Mouse (Mus musculus) neural tube, embryonic 10.5 days (tissue): ENCODE measurements around the gene Inip.

ENCODE experiments used
- DNase-seq: peaks from one replicate; pipeline ENCODE4 v3.0.0-alpha.2; 2017; ENCODE audit warnings: low spot score; ENCODE audit errors: extremely low spot score

The Inip gene

GRCm38 (mm10) chr4:59777828-59778227, 23.6 kb downstream of the Inip start:
- DNase-seq, result no peak

DNA sequence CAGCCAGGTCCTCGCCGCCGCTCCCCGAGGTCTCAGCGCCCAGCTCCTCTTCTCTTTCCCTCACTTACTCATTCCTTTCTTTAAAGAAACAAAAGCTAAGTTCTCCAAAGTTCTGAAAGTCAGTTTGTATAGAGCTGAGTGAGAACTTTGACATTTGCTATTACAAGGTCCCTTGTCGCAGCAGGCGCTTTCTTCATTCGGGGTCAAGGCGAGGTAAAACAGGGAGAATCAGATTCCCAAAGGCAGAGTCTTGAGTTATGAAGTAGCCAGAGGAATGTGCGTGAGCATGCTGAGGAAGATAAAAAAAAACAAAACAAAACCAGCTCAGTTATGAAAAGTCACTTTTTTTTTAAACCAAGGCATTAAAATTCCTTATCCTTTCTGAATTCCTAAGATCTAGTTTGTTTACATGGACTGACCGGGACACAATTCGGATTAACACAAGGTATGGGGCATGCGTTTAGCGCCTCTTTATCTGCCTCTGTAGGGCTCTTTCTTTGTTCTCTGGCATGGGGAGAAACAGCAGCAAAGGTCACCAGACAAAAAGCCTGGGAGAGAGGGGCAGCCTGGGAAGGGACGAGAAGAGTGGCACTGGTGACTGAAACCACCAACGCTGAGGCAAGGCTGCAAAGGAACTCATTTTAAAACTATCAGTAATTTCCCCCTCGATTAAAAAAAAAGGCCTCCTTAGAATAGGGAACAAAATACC, 29.1 kb downstream of the Inip start:
- no peak for DNase-seq

DNA sequence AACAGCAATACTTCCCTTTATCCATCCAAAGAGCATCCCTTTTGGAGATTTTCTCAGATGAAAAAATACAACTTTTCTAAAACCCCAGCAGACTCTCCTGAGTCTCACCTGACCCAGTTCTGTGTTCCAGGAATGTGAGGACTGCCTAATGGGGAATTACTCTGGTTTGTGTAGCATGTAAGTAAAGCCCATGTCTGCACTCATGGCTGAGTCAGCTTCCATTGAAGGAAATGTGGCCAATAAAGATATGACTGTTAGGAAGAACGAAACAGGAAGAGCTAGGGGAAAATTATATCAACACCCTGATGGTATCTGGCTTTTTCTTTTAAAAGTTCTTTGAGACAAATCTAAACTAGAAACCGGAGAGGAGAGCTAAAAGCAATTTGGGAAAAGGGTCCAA, 33.7 kb downstream of the Inip start:
- no peak for DNase-seq

- DNase-seq, result no peak
Measured at GRCm38 (mm10) chr4:59765385-59766005, 35.9 kb downstream of the Inip start.

DNA sequence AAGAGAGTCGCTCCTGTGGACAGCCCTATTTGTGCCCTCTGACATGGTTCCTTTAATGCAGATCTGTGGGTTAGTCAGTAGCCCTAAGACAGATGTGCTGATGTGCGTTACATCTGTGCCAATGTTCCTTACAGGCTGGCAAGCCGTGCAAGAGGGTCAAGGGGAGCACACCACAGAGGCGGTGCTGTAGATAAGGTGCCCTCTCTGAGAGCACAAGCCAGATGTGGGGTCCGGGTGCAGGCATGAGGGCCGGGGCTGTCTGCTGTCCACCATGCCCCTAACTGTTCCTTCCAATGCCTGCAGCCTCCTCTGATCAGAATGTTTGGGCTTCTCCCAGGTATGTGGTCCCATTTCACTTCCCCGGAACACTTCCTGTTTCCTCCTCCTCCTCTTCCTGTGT, 36.4 kb downstream of the Inip start:
- DNase-seq, result no peak

DNA sequence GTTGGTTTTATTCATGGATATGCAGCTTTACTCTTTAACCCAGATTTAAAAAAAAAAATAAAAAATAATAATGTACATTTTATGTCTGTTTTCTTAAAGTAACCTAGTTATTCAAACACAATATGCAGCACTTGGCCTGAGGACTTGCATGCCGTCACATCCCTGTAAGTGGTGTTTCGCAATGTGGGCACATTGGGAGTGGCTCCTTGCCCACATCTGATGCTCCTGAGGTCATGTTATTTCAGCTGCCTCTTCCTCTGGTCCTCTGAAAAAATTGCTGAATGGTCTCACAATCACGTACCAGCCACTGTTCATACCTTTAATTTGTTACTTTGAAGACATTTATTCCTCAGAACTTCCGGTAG, 40.0 kb downstream of the Inip start:
- no peak for DNase-seq

- no peak for DNase-seq
Measured at GRCm38 (mm10) chr4:59760636-59761364, 40.6 kb downstream of the Inip start.

DNA sequence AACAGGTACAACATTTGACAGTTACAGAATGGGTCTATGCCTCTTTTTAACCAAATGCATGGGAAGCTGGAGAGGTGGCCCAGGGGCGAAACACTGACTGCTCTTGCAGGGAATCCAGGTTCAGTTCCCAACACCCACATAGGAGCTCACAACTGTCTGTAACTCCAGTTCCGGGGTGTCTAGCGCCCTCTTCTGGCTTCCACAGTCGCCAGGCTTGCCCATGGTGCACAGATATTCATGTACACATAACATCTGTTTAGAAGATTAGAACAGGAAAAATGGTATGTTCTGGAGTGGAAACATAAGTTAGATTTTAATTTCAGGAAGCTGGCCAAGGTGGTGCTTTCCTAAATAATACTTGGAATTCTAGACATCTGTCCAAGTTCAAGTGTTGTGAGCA, 41.4 kb downstream of the Inip start:
- no peak for DNase-seq

- DNase-seq, result no peak
Measured at GRCm38 (mm10) chr4:59757452-59758435, 43.6 kb downstream of the Inip start.

DNA sequence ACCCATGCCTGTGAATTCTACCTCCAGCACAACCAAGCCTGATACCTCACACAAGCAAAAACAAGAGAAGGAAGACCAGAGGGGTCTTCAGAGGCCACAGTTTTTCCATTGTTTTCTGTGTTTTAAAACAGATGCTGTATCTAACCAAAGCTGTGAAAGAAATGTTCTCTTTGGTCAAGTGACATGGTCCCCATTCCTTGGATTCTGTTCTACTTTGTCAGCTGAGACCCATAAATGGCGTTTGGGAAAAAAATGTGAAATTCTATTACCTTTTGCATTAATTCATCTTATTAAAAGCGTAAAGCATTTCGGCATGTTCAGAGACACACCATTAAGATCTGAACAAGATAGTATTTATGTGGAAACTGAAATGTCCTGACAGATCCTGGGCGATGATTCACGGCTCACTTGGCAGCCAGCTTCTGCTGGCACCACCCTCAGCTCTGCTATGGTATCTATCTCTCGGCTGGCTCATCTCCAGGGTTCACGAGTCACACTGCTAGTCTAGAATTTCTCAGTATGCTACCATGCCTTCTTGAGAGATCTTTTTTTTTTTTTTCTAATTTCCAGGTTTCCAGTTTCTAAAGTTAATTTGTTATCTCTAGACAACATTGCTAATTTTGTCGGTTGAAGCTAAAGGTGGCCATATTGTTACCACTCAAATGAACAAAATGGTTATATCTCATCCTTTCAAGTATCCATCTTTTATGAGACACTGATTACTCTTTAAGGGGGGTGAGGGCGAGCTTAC, 44.9 kb downstream of the Inip start:
- DNase-seq, result no peak

DNA sequence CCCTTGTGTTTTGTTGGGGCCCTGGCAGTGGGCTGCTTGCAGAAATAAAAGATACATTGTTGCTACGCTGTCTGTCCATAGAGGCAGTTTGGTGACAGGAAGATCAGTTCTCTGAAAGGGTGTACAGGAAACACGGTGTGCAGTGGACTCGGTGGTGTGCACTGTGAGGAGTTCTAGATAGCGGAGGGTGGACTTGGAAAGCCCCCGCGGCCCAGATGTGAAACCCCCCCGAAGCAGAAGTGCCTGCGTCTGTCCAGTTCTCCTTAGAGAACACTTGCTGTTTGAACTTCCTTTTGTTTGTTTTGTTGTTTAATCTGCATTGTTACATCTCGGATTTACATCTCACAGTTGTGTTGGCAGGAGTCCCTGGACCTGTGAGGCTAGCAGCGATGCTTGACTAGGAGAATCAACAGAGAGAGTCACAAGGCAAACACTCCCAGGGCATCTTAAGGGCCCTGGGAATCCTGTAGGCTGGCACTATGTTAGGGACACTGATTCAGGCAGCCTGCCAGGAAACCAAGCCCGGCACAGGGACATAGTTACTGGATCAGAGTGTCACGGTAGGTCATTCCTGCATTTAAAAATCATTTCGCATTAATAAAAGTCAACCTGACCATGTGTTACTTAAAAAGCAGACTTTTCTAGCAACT, 47.8 kb downstream of the Inip start:
- DNase-seq, result no peak

- DNase-seq, result no peak
Measured at GRCm38 (mm10) chr4:59739882-59740281, 61.5 kb downstream of the Inip start.

DNA sequence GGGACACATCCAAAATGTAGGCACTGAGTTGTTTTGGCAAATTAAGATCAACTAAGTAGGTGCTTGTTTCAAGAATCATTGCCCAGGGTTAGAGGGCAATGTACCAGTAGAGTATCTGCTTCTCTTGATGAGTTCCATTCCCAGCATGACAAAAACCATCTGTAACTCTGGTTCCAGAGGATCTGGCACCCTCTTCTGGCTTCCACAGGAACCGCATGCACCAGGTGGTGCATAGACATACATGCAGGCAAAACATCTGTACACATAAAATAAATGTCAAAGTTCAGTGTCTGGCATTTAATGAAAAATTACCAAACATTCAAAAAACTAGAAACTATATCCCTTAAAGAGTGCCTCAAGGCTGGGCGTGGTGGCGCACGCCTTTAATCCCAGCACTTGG, 62.1 kb downstream of the Inip start:
- no peak for DNase-seq

- DNase-seq, result no peak
Measured at GRCm38 (mm10) chr4:59731544-59731943, 69.8 kb downstream of the Inip start.

- DNase-seq, result no peak
Measured at GRCm38 (mm10) chr4:59728839-59729238, 72.5 kb downstream of the Inip start.

- DNase-seq, result no peak
Measured at GRCm38 (mm10) chr4:59727878-59728261, 73.5 kb downstream of the Inip start.

DNA sequence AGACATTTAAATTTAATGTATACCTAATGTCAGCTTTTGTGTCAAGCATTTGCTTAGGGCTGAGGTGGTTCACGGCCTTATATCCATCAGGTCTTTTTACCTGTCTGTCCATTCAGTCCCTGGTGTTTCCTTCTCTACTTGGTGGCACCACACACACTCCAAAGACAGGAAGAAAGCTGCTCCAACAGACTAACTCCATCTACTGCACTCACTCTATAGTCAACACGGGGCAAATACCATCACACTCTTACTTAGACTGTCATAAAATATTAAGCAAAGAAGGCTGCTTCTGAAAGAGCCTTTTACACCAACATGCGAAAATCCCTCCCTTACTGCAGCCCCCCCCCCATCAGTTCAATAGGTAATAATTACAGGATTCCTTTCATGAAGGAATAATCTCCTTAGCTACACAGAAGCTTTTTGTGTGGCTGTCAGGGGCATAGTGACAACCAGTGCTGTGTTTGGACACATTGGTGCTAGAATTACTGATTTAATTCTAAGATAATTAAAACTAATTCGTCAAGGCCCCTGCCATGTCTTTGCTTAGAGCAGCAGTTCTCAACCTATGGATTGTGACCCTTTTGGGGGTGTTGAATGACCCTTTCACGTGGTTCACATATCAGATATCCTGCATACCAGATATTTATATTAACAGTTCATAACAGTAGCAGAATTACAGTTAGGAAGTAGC, 74.1 kb downstream of the Inip start:
- DNase-seq, result no peak

- DNase-seq, result no peak
Measured at GRCm38 (mm10) chr4:59726501-59726900, 74.9 kb downstream of the Inip start.

GRCm38 (mm10) chr4:59725579-59725978, 75.8 kb downstream of the Inip start:
- no peak for DNase-seq

GRCm38 (mm10) chr4:59721811-59722210, 79.6 kb downstream of the Inip start:
- no peak for DNase-seq
